Mouse (Mus musculus) kidney, postnatal 14 days (tissue): ENCODE results near the gene Mcpt9.
"Not testable (repeated sequence)": the region's sequence is repeated elsewhere in the genome, so short reads cannot be mapped to it uniquely, and the experiment has no call there.

Experiments
- DNase-seq: peaks from one replicate; pipeline ENCODE4 v3.0.0; 2022; ENCODE audit warnings: mixed read lengths

The Mcpt9 gene

DNA sequence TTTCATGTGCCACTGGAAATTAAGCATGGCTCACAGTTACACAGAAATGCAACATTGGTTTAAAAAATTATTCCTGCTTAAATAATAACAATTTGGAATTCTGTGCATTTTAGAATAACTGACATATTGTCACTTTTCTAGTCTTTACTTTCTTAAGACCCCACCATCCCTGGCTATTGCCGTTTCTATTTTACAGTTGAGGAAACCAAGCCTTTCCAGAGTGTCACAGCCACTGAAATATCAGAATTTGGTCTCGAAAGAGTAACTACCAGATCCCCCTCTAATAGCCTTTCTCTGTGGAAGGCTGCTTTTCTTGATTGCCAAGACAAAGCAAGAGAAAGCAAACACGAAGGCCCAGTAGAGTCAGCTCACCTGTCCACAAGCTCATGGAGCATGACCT is at the start of gene Mcpt9:
Mcpt9 (minus strand) TSS at position 101 of the 400 bp plus-strand sequence.
- DNase-seq = not testable (repeated sequence)

- not testable (repeated sequence) for DNase-seq
Measured at GRCm38 (mm10) chr14:56062213-56062612, 31.9 kb upstream of the Mcpt9 start, which contains the start of gene Mcpt4. Mcpt4 (minus strand) TSS chr14:56062313.

DNA sequence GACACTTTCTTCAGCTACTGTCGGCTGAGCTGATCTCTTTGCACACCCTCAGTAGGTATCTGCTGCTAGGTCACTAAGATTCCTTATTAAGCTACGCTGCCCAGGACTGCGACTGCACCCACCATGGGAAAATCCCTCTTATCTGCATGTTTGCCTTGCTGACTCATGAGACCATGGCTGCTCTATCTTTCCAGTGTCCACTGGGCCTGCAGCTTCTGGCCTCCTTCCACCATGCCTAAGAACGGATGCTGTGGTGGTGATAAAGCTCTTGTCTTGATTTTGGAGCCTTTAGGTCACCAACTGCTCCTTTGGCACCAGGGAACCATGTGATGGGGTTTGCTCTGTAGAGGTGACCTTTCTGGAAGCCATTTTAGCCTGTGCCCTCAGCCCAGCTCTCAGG is 27.4 kb upstream of the Mcpt9 start:
- no peak for DNase-seq

GRCm38 (mm10) chr14:56055408-56055807 is 25.1 kb upstream of the Mcpt9 start:
- DNase-seq = no peak

GRCm38 (mm10) chr14:56041792-56042191 is 11.5 kb upstream of the Mcpt9 start, which contains the start of gene Mcpt2:
Mcpt2 (plus strand) TSS chr14:56042041.
- not testable (repeated sequence) for DNase-seq

DNA sequence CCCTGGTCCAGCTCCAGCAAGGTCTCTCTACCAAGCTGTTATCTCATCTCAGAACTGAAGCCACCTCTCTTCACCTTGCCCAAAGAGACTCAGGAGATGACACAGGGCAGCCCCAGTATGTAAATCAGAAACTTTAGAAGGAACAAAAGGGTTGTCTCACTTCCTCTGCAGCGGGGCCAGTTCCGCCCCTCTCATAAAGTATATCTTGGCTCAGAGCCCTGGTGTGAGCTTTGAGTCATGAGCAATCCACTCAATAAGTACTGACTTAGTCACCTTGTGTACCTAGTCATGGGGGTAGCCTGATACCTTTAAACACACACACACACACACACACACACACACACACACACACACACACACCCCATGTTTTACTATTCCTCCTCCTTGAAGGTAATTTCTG is 4.1 kb upstream of the Mcpt9 start:
- DNase-seq = no peak

DNA sequence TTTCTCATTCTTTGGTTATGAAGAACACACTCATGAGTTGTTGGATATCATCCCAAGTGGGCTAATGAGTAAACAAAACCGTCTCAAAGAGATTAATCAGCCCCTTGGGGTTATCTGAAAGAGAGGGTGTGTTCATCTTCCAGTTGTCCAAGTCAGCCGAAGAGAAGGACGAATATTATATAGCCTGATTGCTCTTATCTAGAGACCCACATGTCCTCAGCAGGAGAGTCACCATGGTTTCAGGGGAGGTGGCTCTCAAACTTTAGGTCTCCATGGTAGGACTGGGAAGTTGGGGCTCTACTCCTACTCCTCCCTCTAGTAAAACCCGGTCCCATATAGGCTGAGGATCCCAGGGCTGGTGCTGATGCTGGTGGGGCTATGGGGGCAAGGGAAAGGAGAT is 9.0 kb downstream of the Mcpt9 start:
- not testable (repeated sequence) for DNase-seq

DNA sequence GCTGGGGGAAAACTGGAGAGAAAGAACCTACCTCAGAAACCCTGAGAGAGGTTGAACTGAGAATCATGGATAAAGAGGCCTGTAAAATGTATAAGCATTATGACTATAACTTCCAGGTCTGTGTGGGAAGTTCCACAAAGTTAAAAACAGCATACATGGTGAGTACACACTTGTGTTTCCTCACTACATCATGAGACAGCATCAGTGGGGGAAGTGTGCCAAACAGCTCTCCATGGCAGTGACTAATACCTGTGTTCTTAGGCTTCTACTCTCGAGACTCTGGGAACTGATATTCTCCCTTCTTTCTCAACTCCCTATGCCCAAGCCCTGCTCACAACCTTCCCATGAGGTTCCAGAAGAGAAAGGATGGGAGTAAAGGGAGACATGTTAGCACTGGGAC is 10.8 kb downstream of the Mcpt9 start:
- no peak for DNase-seq

- not testable (repeated sequence) for DNase-seq
Measured at GRCm38 (mm10) chr14:56017671-56018070, 12.6 kb downstream of the Mcpt9 start, which contains the start of gene Mcpt1. Mcpt1 (plus strand) TSS chr14:56017971.

DNA sequence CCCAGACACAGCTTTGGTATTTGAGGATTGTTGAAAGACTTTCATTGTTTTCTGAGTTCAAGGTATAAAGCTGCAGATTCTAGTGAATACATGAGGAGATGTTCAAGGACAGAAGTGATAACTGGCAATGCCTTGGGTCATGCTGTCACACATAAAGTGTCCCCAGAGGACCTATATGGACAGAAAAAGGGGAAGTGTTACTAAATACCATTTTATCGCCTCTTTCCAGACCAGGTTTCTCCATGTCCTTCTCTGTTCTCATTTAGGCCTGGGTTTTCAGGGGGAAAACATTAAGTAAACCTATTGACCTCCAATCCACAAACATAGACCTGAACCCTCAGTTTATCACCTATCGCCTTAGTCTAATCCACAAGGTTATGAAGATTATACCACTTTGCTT is 16.4 kb downstream of the Mcpt9 start:
- DNase-seq = no peak

DNA sequence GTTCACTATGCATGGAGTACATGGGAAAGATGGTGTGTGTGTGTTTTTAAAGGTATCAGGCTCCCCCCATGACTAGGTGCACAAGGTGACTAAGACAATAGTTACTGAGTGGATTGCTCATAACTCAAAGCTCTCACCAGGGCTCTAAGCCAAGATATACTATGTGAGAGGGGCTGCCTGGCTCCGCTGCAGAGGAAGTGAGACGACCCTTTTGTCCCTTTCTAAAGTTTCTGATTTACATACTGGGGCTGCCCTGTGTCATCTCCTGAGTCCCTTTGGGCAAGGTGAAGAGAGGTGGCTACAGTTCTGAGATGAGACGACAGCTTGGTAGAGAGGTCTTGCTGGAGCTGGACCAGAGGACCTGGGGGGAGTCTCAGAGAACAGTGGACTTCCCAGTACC is 17.1 kb downstream of the Mcpt9 start:
- DNase-seq = no peak

- DNase-seq = not testable (repeated sequence)
Measured at GRCm38 (mm10) chr14:55987464-55987863, 42.8 kb downstream of the Mcpt9 start.
